Mouse (Mus musculus): ENCODE results near the gene Homer1. TPM values are rescaled to one million over a fixed set of nuclear protein-coding genes. Genes with fewer than 3 reads are reported as not detected.
A peak's percentile ranks its signal among the peaks of the same experiment; 100 is the strongest.

The Homer1 gene
- total and polyA plus RNA-seq, 2 experiments from 2014 or later, result 14.8 to 71.9 TPM

DNA sequence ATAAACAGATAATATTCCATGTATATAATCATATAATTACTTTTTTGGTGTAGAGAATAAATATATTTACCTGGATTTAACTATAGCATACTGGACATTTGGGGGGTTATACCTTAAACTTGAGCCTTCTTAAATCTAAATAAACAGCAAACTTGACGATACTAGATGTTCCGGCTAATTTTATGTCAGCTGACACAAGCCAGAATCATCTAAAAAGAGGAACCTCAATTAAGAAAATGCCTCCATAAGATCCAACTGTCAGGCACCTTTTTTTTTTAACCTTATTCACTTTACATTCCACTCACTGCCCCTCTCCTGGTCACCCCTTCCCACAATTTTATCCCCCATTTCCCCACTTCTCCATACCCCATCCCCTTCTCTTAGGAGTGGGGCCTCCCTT, 84.2 kb downstream of the Homer1 start:
- Histone ChIP-seq H3K4me2 (ENCODE audit: low read depth, low read length) (no peak overlapping the region), H3K4me3 (ENCODE audit: low read depth, low read length) (no peak overlapping the region), H3K27me3 (ENCODE audit: control insufficient read depth, insufficient read depth, low read length) (no peaks in the 10 kb centered on the region), H3K36me3 (replicated peaks; ENCODE audit: control insufficient read depth, insufficient read depth, low read length) (no peaks in the 10 kb centered on the region), H3K9me3 (replicated peaks; ENCODE audit: control insufficient read depth, low read length) (no peaks in the 10 kb centered on the region), H3K9ac (replicated peaks; ENCODE audit: low read depth, low read length) (no peak overlapping the region), H3K27ac (ENCODE audit: low read depth) (no peak overlapping the region), H3K4me1 (ENCODE audit: control insufficient read depth, insufficient read depth) (0 out of 2 replicates have a peak, but pooled peaks cover 3% of the 10 kb centered on the region)
- TF ChIP-seq EP300 (IDR thresholded peaks at IDR 0.05; ENCODE audit: low read depth) (no peak), CTCF (IDR thresholded peaks at IDR 0.05; ENCODE audit: low read depth) (no peak)
- DNase-seq (ENCODE audit: low spot score) (no peak), ATAC-seq (ENCODE audit: insufficient read depth, low read depth) (no peak)
- WGBS, result 97% methylated on average over 2 of the region's 2 CpGs

DNA sequence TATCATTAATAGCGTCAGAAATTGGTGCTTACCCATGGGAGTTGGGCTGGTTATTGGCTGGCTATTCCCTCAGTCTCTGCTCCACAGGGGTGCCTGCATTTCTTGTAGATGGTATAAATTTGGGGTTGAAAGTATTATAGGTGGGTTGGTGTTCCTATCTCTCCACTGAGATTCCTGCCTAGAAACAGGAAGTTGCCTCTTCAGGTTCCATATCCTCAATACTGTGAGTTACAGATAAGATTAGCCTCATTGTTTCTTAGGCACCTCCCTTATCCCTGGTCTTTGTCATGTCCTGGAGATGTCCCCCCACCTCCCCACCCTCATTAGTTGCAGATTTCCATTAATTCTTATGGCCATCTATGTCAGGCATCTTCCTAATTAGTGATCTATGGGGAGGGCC, 85.0 kb downstream of the Homer1 start:
- Histone ChIP-seq H3K4me2 (ENCODE audit: low read depth, low read length) (no peak overlapping the region), H3K27ac (ENCODE audit: low read depth) (no peak overlapping the region), H3K4me1 (ENCODE audit: control insufficient read depth, insufficient read depth) (peaks cover 11% of the 10 kb centered on the region; the same call in 1 of the 2 replicates), H3K9ac (replicated peaks; ENCODE audit: low read depth, low read length) (no peak overlapping the region), H3K9me3 (replicated peaks; ENCODE audit: control insufficient read depth, low read length) (no peaks in the 10 kb centered on the region), H3K4me3 (ENCODE audit: low read depth, low read length) (no peak overlapping the region), H3K36me3 (replicated peaks; ENCODE audit: control insufficient read depth, insufficient read depth, low read length) (no peaks in the 10 kb centered on the region), H3K27me3 (ENCODE audit: control insufficient read depth, insufficient read depth, low read length) (no peaks in the 10 kb centered on the region)
- TF ChIP-seq EP300 (IDR thresholded peaks at IDR 0.05; ENCODE audit: low read depth), result no peak
- no peak for TF ChIP-seq CTCF (IDR thresholded peaks at IDR 0.05; ENCODE audit: low read depth)
- 65% methylated on average over 1 of the region's 1 CpGs for WGBS
- no peak for ATAC-seq (ENCODE audit: insufficient read depth, low read depth)
- DNase-seq (ENCODE audit: low spot score), result no peak

DNA sequence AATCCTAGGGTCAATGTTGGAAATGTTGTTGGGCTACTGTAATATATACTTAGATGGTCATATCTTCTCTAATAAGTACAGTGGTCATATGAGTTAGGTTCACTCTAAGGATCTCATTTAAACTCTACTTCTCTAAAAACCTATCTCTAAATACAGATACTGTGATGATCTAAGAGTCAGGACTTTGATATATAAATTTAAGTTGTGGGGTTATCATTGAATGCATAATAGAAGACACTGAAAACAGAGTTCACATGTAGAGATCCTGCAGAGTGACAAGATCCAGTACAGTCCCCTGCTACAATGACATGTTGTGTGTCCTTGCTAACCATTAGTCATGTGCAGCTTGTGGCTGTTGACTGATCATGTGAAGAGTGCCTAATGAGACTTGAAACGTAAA, 85.7 kb downstream of the Homer1 start:
- Histone ChIP-seq H3K4me2 (ENCODE audit: low read depth, low read length) (no peak overlapping the region), H3K9me3 (replicated peaks; ENCODE audit: control insufficient read depth, low read length) (no peaks in the 10 kb centered on the region), H3K27me3 (ENCODE audit: control insufficient read depth, insufficient read depth, low read length) (no peaks in the 10 kb centered on the region), H3K36me3 (replicated peaks; ENCODE audit: control insufficient read depth, insufficient read depth, low read length) (no peaks in the 10 kb centered on the region), H3K4me3 (ENCODE audit: low read depth, low read length) (no peak overlapping the region), H3K27ac (ENCODE audit: low read depth) (no peak overlapping the region), H3K9ac (replicated peaks; ENCODE audit: low read depth, low read length) (no peak overlapping the region), H3K4me1 (ENCODE audit: control insufficient read depth, insufficient read depth) (peaks cover 12% of the 10 kb centered on the region; the same call in 1 of the 2 replicates)
- 72% methylated on average over 1 of the region's 1 CpGs for WGBS
- ATAC-seq (ENCODE audit: insufficient read depth, low read depth) (no peak), DNase-seq (ENCODE audit: low spot score) (no peak)
- TF ChIP-seq CTCF (IDR thresholded peaks at IDR 0.05; ENCODE audit: low read depth) (no peak), EP300 (IDR thresholded peaks at IDR 0.05; ENCODE audit: low read depth) (no peak)

DNA sequence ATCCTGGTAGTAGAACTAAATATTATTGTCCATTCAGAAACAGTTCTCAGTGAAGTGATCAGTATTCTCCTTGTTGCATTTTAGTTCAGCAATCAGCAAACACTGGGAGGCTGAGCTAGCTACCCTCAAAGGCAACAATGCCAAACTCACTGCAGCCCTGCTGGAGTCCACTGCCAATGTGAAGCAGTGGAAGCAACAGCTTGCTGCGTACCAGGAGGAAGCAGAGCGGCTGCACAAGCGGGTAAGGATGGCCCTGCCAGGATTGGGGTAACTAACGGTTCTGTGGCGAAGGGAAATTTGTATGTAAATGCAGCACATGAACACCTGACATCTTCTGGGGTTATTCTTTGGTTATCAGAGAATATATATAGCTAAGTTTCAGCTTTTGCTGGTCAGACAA, 88.0 kb downstream of the Homer1 start:
- Histone ChIP-seq H3K36me3 (replicated peaks; ENCODE audit: control insufficient read depth, insufficient read depth, low read length) (0 out of 2 replicates have a peak, but pooled peaks cover 6% of the 10 kb centered on the region), H3K4me1 (ENCODE audit: control insufficient read depth, insufficient read depth) (peaks cover 12% of the 10 kb centered on the region; the same call in 1 of the 2 replicates), H3K9me3 (replicated peaks; ENCODE audit: control insufficient read depth, low read length) (no peaks in the 10 kb centered on the region), H3K9ac (replicated peaks; ENCODE audit: low read depth, low read length) (no peak overlapping the region), H3K4me2 (ENCODE audit: low read depth, low read length) (no peak overlapping the region), H3K27me3 (ENCODE audit: control insufficient read depth, insufficient read depth, low read length) (no peaks in the 10 kb centered on the region), H3K4me3 (ENCODE audit: low read depth, low read length) (no peak overlapping the region), H3K27ac (ENCODE audit: low read depth) (peak overlapping the region; percentile 65)
- 84% methylated on average over 5 of the region's 5 CpGs for WGBS
- ATAC-seq (ENCODE audit: insufficient read depth, low read depth) (no peak), DNase-seq (ENCODE audit: low spot score) (no peak)
- TF ChIP-seq EP300 (IDR thresholded peaks at IDR 0.05; ENCODE audit: low read depth) (no peak), CTCF (IDR thresholded peaks at IDR 0.05; ENCODE audit: low read depth) (no peak)

DNA sequence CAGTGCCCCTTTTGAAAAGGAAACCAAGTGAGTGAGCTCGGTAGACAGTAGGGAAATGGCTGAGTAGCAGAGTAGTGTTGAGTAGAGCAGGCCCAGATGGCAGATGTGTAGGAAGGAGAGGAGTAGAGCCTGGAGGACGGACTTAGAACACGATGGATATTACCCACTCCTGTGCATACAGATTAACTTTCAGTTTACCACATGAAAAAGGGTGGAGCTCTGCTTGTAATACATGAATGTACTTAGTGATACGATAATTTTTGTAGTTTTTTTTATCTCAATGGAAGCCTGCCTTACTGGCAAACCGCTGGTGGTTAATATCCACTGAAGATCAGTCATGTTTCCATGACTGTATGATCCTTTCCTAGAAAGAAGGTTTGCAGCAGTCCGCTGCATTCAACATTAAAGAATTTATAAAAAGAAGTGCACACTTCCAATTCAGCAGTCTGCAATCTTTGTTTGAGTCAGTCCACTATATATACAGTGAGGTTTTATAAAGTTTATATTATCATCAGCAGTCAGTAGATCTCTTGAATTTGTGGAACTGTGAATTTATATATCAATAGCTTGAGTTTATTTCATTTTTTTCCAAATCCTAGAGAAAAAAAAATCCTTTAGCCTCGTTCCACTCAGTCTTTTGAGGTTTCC, 89.3 kb downstream of the Homer1 start:
- Histone ChIP-seq H3K36me3 (replicated peaks; ENCODE audit: control insufficient read depth, insufficient read depth, low read length) (peaks cover 11% of the 10 kb centered on the region), H3K9ac (replicated peaks; ENCODE audit: low read depth, low read length) (no peak overlapping the region), H3K4me1 (ENCODE audit: control insufficient read depth, insufficient read depth) (peaks cover 12% of the 10 kb centered on the region; the same call in 1 of the 2 replicates), H3K9me3 (replicated peaks; ENCODE audit: control insufficient read depth, low read length) (no peaks in the 10 kb centered on the region), H3K27ac (ENCODE audit: low read depth) (peak overlapping the region; percentile 65), H3K4me2 (ENCODE audit: low read depth, low read length) (no peak overlapping the region), H3K27me3 (ENCODE audit: control insufficient read depth, insufficient read depth, low read length) (no peaks in the 10 kb centered on the region), H3K4me3 (ENCODE audit: low read depth, low read length) (no peak overlapping the region)
- no peak for ATAC-seq (ENCODE audit: insufficient read depth, low read depth)
- TF ChIP-seq CTCF (IDR thresholded peaks at IDR 0.05; ENCODE audit: low read depth) (no peak), EP300 (IDR thresholded peaks at IDR 0.05; ENCODE audit: low read depth) (no peak)
- DNase-seq (ENCODE audit: low spot score), result no peak
- WGBS, result 58% methylated on average over 7 of the region's 7 CpGs

DNA sequence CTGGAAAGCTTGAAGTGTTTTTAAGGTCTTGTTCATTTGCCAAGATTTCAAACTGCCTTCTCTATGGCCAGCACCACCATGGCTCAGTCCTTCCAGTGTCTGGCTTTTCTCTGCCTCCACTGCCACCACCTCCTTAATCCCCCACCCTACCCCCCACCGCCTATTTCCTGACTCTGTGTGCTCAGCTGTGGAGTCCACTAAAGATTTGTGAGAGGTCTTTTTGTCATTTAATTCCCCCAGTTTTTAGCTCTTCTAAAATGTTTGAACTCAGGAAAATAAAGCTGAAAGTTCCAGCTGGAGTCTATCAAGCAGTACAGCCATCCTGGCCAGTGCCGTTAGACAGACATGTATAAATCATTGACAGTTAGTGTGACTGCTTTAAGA, 89.8 kb downstream of the Homer1 start:
- Histone ChIP-seq H3K27ac (ENCODE audit: low read depth) (peak overlapping the region; percentile 65), H3K9me3 (replicated peaks; ENCODE audit: control insufficient read depth, low read length) (no peaks in the 10 kb centered on the region), H3K9ac (replicated peaks; ENCODE audit: low read depth, low read length) (no peak overlapping the region), H3K4me2 (ENCODE audit: low read depth, low read length) (no peak overlapping the region), H3K4me1 (ENCODE audit: control insufficient read depth, insufficient read depth) (peaks cover 12% of the 10 kb centered on the region; the same call in 1 of the 2 replicates), H3K27me3 (ENCODE audit: control insufficient read depth, insufficient read depth, low read length) (no peaks in the 10 kb centered on the region), H3K36me3 (replicated peaks; ENCODE audit: control insufficient read depth, insufficient read depth, low read length) (peaks cover 16% of the 10 kb centered on the region), H3K4me3 (ENCODE audit: low read depth, low read length) (no peak overlapping the region)
- no peak for TF ChIP-seq CTCF (IDR thresholded peaks at IDR 0.05; ENCODE audit: low read depth)
- TF ChIP-seq EP300 (IDR thresholded peaks at IDR 0.05; ENCODE audit: low read depth), result no peak
- peak; percentile 61 for DNase-seq (ENCODE audit: low spot score)
- ATAC-seq (ENCODE audit: insufficient read depth, low read depth), result peak; percentile 85
- WGBS, result 16% methylated on average over 2 of the region's 2 CpGs

Data from heart, postnatal 0 days (tissue).